Mouse (Mus musculus): ENCODE measurements around the gene Rimkla.
A peak's percentile ranks its signal among the peaks of the same experiment; 100 is the strongest.

Rimkla gene

GRCm38 (mm10) chr4:119467720-119468380 lies 24.6 kb downstream of the Rimkla start:
- no peak for DNase-seq (ENCODE audit: low spot score)

- DNase-seq (ENCODE audit: low spot score), result no peak
Observed at GRCm38 (mm10) chr4:119465841-119466240, 26.6 kb downstream of the Rimkla start.

- no peak for DNase-seq (ENCODE audit: low spot score)
Observed at GRCm38 (mm10) chr4:119463756-119464419, 28.5 kb downstream of the Rimkla start.

- no peak for DNase-seq (ENCODE audit: low spot score)
Observed at GRCm38 (mm10) chr4:119462858-119463755, 29.3 kb downstream of the Rimkla start.

GRCm38 (mm10) chr4:119462457-119462856 lies 30.0 kb downstream of the Rimkla start:
- DNase-seq (ENCODE audit: low spot score), result no peak

GRCm38 (mm10) chr4:119460728-119461141 lies 31.7 kb downstream of the Rimkla start:
- DNase-seq (ENCODE audit: low spot score), result no peak

GRCm38 (mm10) chr4:119460296-119460695 lies 32.1 kb downstream of the Rimkla start:
- DNase-seq (ENCODE audit: low spot score), result no peak

- DNase-seq (ENCODE audit: low spot score), result no peak
Observed at GRCm38 (mm10) chr4:119453533-119453932, 38.9 kb downstream of the Rimkla start.

GRCm38 (mm10) chr4:119453128-119453527 lies 39.3 kb downstream of the Rimkla start:
- DNase-seq (ENCODE audit: low spot score), result no peak

- DNase-seq (ENCODE audit: low spot score), result no peak
Observed at GRCm38 (mm10) chr4:119450436-119450835, 42.0 kb downstream of the Rimkla start.

- no peak for DNase-seq (ENCODE audit: low spot score)
Observed at GRCm38 (mm10) chr4:119447786-119448185, 44.6 kb downstream of the Rimkla start.

- no peak for DNase-seq (ENCODE audit: low spot score)
Observed at GRCm38 (mm10) chr4:119447261-119447660, 45.2 kb downstream of the Rimkla start.

- no peak for DNase-seq (ENCODE audit: low spot score)
Observed at GRCm38 (mm10) chr4:119442539-119442938, 49.9 kb downstream of the Rimkla start.

- no peak for DNase-seq (ENCODE audit: low spot score)
Observed at GRCm38 (mm10) chr4:119441836-119442235, 50.6 kb downstream of the Rimkla start.

- DNase-seq (ENCODE audit: low spot score), result no peak
Observed at GRCm38 (mm10) chr4:119437936-119438335, 54.5 kb downstream of the Rimkla start.

- no peak for DNase-seq (ENCODE audit: low spot score)
Observed at GRCm38 (mm10) chr4:119430678-119431077, 61.8 kb downstream of the Rimkla start.

GRCm38 (mm10) chr4:119427680-119428079 lies 64.7 kb downstream of the Rimkla start:
- DNase-seq (ENCODE audit: low spot score), result no peak

- no peak for DNase-seq (ENCODE audit: low spot score)
Observed at GRCm38 (mm10) chr4:119425601-119426000, 66.8 kb downstream of the Rimkla start.

GRCm38 (mm10) chr4:119425077-119425476 lies 67.4 kb downstream of the Rimkla start:
- no peak for DNase-seq (ENCODE audit: low spot score)

GRCm38 (mm10) chr4:119422294-119422964 lies 70.0 kb downstream of the Rimkla start, which contains the start of the genes Ppcs and Zmynd12:
Gene Ppcs (minus strand): TSS chr4:119422420.
Gene Zmynd12 (plus strand): TSS chr4:119422814.
- peak; percentile 62 for DNase-seq (ENCODE audit: low spot score)

GRCm38 (mm10) chr4:119421921-119422293 lies 70.5 kb downstream of the Rimkla start:
- peak; percentile 19 for DNase-seq (ENCODE audit: low spot score)

- DNase-seq (ENCODE audit: low spot score), result no peak
Observed at GRCm38 (mm10) chr4:119421191-119421590, 71.2 kb downstream of the Rimkla start.
